Mouse (Mus musculus): ENCODE measurements around the gene Cenpo.
A peak's percentile ranks its signal among the peaks of the same experiment; 100 is the strongest.
"Not testable (repeated sequence)": the region's sequence is repeated elsewhere in the genome, so short reads cannot be mapped to it uniquely, and the experiment has no call there.

The Cenpo gene

GRCm38 (mm10) chr12:4233572-4234508 lies at the start of gene Cenpo, which contains the start of gene Ptrhd1:
Gene Cenpo (minus strand): TSS chr12:4234294.
Gene Ptrhd1 (plus strand): TSS chr12:4234027.
- peak; percentile 97 for DNase-seq (ENCODE audit: low read depth)

GRCm38 (mm10) chr12:4279878-4280277 lies 45.8 kb upstream of the Cenpo start:
- DNase-seq (ENCODE audit: low read depth), result no peak

- no peak for DNase-seq (ENCODE audit: low read depth)
Measured at GRCm38 (mm10) chr12:4278978-4279755, 45.1 kb upstream of the Cenpo start.

- DNase-seq (ENCODE audit: low read depth), result no peak
Measured at GRCm38 (mm10) chr12:4271078-4271477, 37.0 kb upstream of the Cenpo start.

- no peak for DNase-seq (ENCODE audit: low read depth)
Measured at GRCm38 (mm10) chr12:4267765-4268164, 33.7 kb upstream of the Cenpo start.

GRCm38 (mm10) chr12:4252742-4253655 lies 18.9 kb upstream of the Cenpo start:
- DNase-seq (ENCODE audit: low read depth), result no peak

GRCm38 (mm10) chr12:4249786-4250185 lies 15.7 kb upstream of the Cenpo start:
- DNase-seq (ENCODE audit: low read depth), result no peak

- no peak for DNase-seq (ENCODE audit: low read depth)
Measured at GRCm38 (mm10) chr12:4245742-4246141, 11.6 kb upstream of the Cenpo start.

GRCm38 (mm10) chr12:4243805-4244204 lies 9.7 kb upstream of the Cenpo start:
- no peak for DNase-seq (ENCODE audit: low read depth)

GRCm38 (mm10) chr12:4240281-4240680 lies 6.2 kb upstream of the Cenpo start:
- not testable (repeated sequence) for DNase-seq (ENCODE audit: low read depth)

- no peak for DNase-seq (ENCODE audit: low read depth)
Measured at GRCm38 (mm10) chr12:4237481-4237880, 3.4 kb upstream of the Cenpo start.

GRCm38 (mm10) chr12:4232777-4233176 lies 1.3 kb downstream of the Cenpo start:
- DNase-seq (ENCODE audit: low read depth), result no peak

- no peak for DNase-seq (ENCODE audit: low read depth)
Measured at GRCm38 (mm10) chr12:4230156-4230555, 3.9 kb downstream of the Cenpo start.

GRCm38 (mm10) chr12:4212908-4213307 lies 21.2 kb downstream of the Cenpo start:
- no peak for DNase-seq (ENCODE audit: low read depth)

- no peak for DNase-seq (ENCODE audit: low read depth)
Measured at GRCm38 (mm10) chr12:4211174-4211573, 22.9 kb downstream of the Cenpo start.

GRCm38 (mm10) chr12:4209196-4209595 lies 24.9 kb downstream of the Cenpo start:
- no peak for DNase-seq (ENCODE audit: low read depth)

- DNase-seq (ENCODE audit: low read depth), result no peak
Measured at GRCm38 (mm10) chr12:4208405-4209133, 25.5 kb downstream of the Cenpo start.

- DNase-seq (ENCODE audit: low read depth), result no peak
Measured at GRCm38 (mm10) chr12:4206106-4206505, 28.0 kb downstream of the Cenpo start.

GRCm38 (mm10) chr12:4202206-4202605 lies 31.9 kb downstream of the Cenpo start:
- no peak for DNase-seq (ENCODE audit: low read depth)

- no peak for DNase-seq (ENCODE audit: low read depth)
Measured at GRCm38 (mm10) chr12:4201454-4202200, 32.5 kb downstream of the Cenpo start.
